Mouse (Mus musculus): Measurements from ENCODE around the gene Ppp1r32. TPM values are rescaled to one million over a fixed set of nuclear protein-coding genes. Genes with fewer than 3 reads are reported as not detected.

The Ppp1r32 gene
- polyA plus RNA-seq, 1 experiment = 0.58 TPM

- no peak for TF ChIP-seq POLR2A (IDR thresholded peaks at IDR 0.05; ENCODE audit: insufficient read depth, low read length)
- TF ChIP-seq CTCF (IDR thresholded peaks at IDR 0.05; ENCODE audit: low read depth, low read length) = no peak
- Histone ChIP-seq H3K4me3 (ENCODE audit: low read depth, low read length) (no peak overlapping the region), H3K9me3 (replicated peaks; ENCODE audit: control insufficient read depth, insufficient read depth, low read length, poor library complexity, severe bottlenecking) (no peaks in the 10 kb centered on the region), H3K9ac (ENCODE audit: low read depth, poor library complexity, severe bottlenecking) (no peak overlapping the region), H3K27ac (ENCODE audit: insufficient read depth, low read length) (no peak overlapping the region), H3K36me3 (ENCODE audit: control insufficient read depth, insufficient read depth, low read length, poor library complexity, severe bottlenecking) (no peaks in the 10 kb centered on the region), H3K27me3 (ENCODE audit: control insufficient read depth, insufficient read depth, low read length, poor library complexity, severe bottlenecking) (no peaks in the 10 kb centered on the region), H3K4me1 (ENCODE audit: control insufficient read depth, insufficient read depth, low read length) (no peaks in the 10 kb centered on the region)
Observed at GRCm38 (mm10) chr19:10469171-10469658, 13.5 kb downstream of the Ppp1r32 start.

- H3K9me3 ChIP-seq (replicated peaks; ENCODE audit: control insufficient read depth, insufficient read depth, low read length, poor library complexity, severe bottlenecking) = no peaks in the 10 kb centered on the region
- TF ChIP-seq EP300 (IDR thresholded peaks at IDR 0.05; ENCODE audit: insufficient read depth, low read depth, low read length) (no peak), POLR2A (IDR thresholded peaks at IDR 0.05; ENCODE audit: insufficient read depth, low read length) (no peak), CTCF (IDR thresholded peaks at IDR 0.05; ENCODE audit: low read depth, low read length) (no peak)
- H3K4me1 ChIP-seq (ENCODE audit: control insufficient read depth, insufficient read depth, low read length) = no peaks in the 10 kb centered on the region
- no peak overlapping the region for H3K9ac ChIP-seq (ENCODE audit: low read depth, poor library complexity, severe bottlenecking)
- no peaks in the 10 kb centered on the region for H3K27me3 ChIP-seq (ENCODE audit: control insufficient read depth, insufficient read depth, low read length, poor library complexity, severe bottlenecking)
- H3K4me3 ChIP-seq (ENCODE audit: low read depth, low read length) = no peak overlapping the region
- no peak overlapping the region for H3K27ac ChIP-seq (ENCODE audit: insufficient read depth, low read length)
- no peaks in the 10 kb centered on the region for H3K36me3 ChIP-seq (ENCODE audit: control insufficient read depth, insufficient read depth, low read length, poor library complexity, severe bottlenecking)
Observed at GRCm38 (mm10) chr19:10464427-10464826, 18.3 kb downstream of the Ppp1r32 start.

- TF ChIP-seq POLR2A (IDR thresholded peaks at IDR 0.05; ENCODE audit: insufficient read depth, low read length) = no peak
- no peak for TF ChIP-seq EP300 (IDR thresholded peaks at IDR 0.05; ENCODE audit: insufficient read depth, low read depth, low read length)
- no peak for TF ChIP-seq CTCF (IDR thresholded peaks at IDR 0.05; ENCODE audit: low read depth, low read length)
- no peaks in the 10 kb centered on the region for H3K4me1 ChIP-seq (ENCODE audit: control insufficient read depth, insufficient read depth, low read length)
- H3K27ac ChIP-seq (ENCODE audit: insufficient read depth, low read length) = no peak overlapping the region
- no peaks in the 10 kb centered on the region for H3K36me3 ChIP-seq (ENCODE audit: control insufficient read depth, insufficient read depth, low read length, poor library complexity, severe bottlenecking)
- H3K4me3 ChIP-seq (ENCODE audit: low read depth, low read length) = no peak overlapping the region
- no peaks in the 10 kb centered on the region for H3K9me3 ChIP-seq (replicated peaks; ENCODE audit: control insufficient read depth, insufficient read depth, low read length, poor library complexity, severe bottlenecking)
- H3K9ac ChIP-seq (ENCODE audit: low read depth, poor library complexity, severe bottlenecking) = no peak overlapping the region
- H3K27me3 ChIP-seq (ENCODE audit: control insufficient read depth, insufficient read depth, low read length, poor library complexity, severe bottlenecking) = peaks cover 6% of the 10 kb centered on the region
Observed at GRCm38 (mm10) chr19:10461584-10461983, 21.1 kb downstream of the Ppp1r32 start.

- no peaks in the 10 kb centered on the region for H3K4me1 ChIP-seq (ENCODE audit: control insufficient read depth, insufficient read depth, low read length)
- no peak overlapping the region for H3K9ac ChIP-seq (ENCODE audit: low read depth, poor library complexity, severe bottlenecking)
- no peak overlapping the region for H3K4me3 ChIP-seq (ENCODE audit: low read depth, low read length)
- no peak overlapping the region for H3K27ac ChIP-seq (ENCODE audit: insufficient read depth, low read length)
- H3K27me3 ChIP-seq (ENCODE audit: control insufficient read depth, insufficient read depth, low read length, poor library complexity, severe bottlenecking) = peaks cover 6% of the 10 kb centered on the region
- TF ChIP-seq EP300 (IDR thresholded peaks at IDR 0.05; ENCODE audit: insufficient read depth, low read depth, low read length) (no peak), CTCF (IDR thresholded peaks at IDR 0.05; ENCODE audit: low read depth, low read length) (no peak), POLR2A (IDR thresholded peaks at IDR 0.05; ENCODE audit: insufficient read depth, low read length) (no peak)
- no peaks in the 10 kb centered on the region for H3K9me3 ChIP-seq (replicated peaks; ENCODE audit: control insufficient read depth, insufficient read depth, low read length, poor library complexity, severe bottlenecking)
- no peaks in the 10 kb centered on the region for H3K36me3 ChIP-seq (ENCODE audit: control insufficient read depth, insufficient read depth, low read length, poor library complexity, severe bottlenecking)
Observed at GRCm38 (mm10) chr19:10459907-10460306, 22.8 kb downstream of the Ppp1r32 start.

- no peak overlapping the region for H3K27ac ChIP-seq (ENCODE audit: insufficient read depth, low read length)
- peak overlapping the region; percentile 54; the same call in 1 of the 2 replicates for H3K9ac ChIP-seq (ENCODE audit: low read depth, poor library complexity, severe bottlenecking)
- no peaks in the 10 kb centered on the region for H3K9me3 ChIP-seq (replicated peaks; ENCODE audit: control insufficient read depth, insufficient read depth, low read length, poor library complexity, severe bottlenecking)
- no peak for TF ChIP-seq CTCF (IDR thresholded peaks at IDR 0.05; ENCODE audit: low read depth, low read length)
- TF ChIP-seq EP300 (IDR thresholded peaks at IDR 0.05; ENCODE audit: insufficient read depth, low read depth, low read length) = no peak
- no peak for TF ChIP-seq POLR2A (IDR thresholded peaks at IDR 0.05; ENCODE audit: insufficient read depth, low read length)
- H3K4me1 ChIP-seq (ENCODE audit: control insufficient read depth, insufficient read depth, low read length) = no peaks in the 10 kb centered on the region
- H3K27me3 ChIP-seq (ENCODE audit: control insufficient read depth, insufficient read depth, low read length, poor library complexity, severe bottlenecking) = peaks cover 6% of the 10 kb centered on the region
- H3K36me3 ChIP-seq (ENCODE audit: control insufficient read depth, insufficient read depth, low read length, poor library complexity, severe bottlenecking) = no peaks in the 10 kb centered on the region
- H3K4me3 ChIP-seq (ENCODE audit: low read depth, low read length) = peak overlapping the region; percentile 38; the same call in 1 of the 2 replicates
Observed at GRCm38 (mm10) chr19:10458096-10458495, 24.6 kb downstream of the Ppp1r32 start.

GRCm38 (mm10) chr19:10457484-10457800, 25.3 kb downstream of the Ppp1r32 start:
- Histone ChIP-seq H3K4me3 (ENCODE audit: low read depth, low read length) (peak overlapping the region; percentile 38), H3K9me3 (replicated peaks; ENCODE audit: control insufficient read depth, insufficient read depth, low read length, poor library complexity, severe bottlenecking) (no peaks in the 10 kb centered on the region), H3K4me1 (ENCODE audit: control insufficient read depth, insufficient read depth, low read length) (no peaks in the 10 kb centered on the region), H3K27me3 (ENCODE audit: control insufficient read depth, insufficient read depth, low read length, poor library complexity, severe bottlenecking) (peaks cover 6% of the 10 kb centered on the region), H3K9ac (ENCODE audit: low read depth, poor library complexity, severe bottlenecking) (peak overlapping the region; percentile 54), H3K27ac (ENCODE audit: insufficient read depth, low read length) (no peak overlapping the region), H3K36me3 (ENCODE audit: control insufficient read depth, insufficient read depth, low read length, poor library complexity, severe bottlenecking) (no peaks in the 10 kb centered on the region)
- peak; percentile 53 for TF ChIP-seq POLR2A (IDR thresholded peaks at IDR 0.05; ENCODE audit: insufficient read depth, low read length)
- no peak for TF ChIP-seq EP300 (IDR thresholded peaks at IDR 0.05; ENCODE audit: insufficient read depth, low read depth, low read length)
- no peak for TF ChIP-seq CTCF (IDR thresholded peaks at IDR 0.05; ENCODE audit: low read depth, low read length)

Measured in ES-Bruce4 (cell line).